Mouse (Mus musculus): ENCODE results near the gene Gm28635.
A peak's percentile ranks its signal among the peaks of the same experiment; 100 is the strongest.

The Gm28635 gene

GRCm38 (mm10) chr2:84677968-84678880 lies at the start of gene Gm28635, which contains the start of gene Med19:
TSS of gene Gm28635 (minus strand) at chr2:84678041.
TSS of gene Med19 (plus strand) at chr2:84678402.
- DNase-seq (ENCODE audit: low spot score in 2 of 2): peak; percentile 92 to 93

GRCm38 (mm10) chr2:84727172-84727858 lies 49.5 kb upstream of the Gm28635 start, which contains the start of gene Clp1:
TSS of gene Clp1 (minus strand) at chr2:84727350.
- DNase-seq (ENCODE audit: low spot score in 2 of 2): peak; percentile 89 to 90

- DNase-seq (ENCODE audit: low spot score in 2 of 2): no peak
These were observed 48.9 kb upstream of the Gm28635 start for GRCm38 (mm10) chr2:84726716-84727115.

- DNase-seq (ENCODE audit: low spot score in 2 of 2): no peak
These were observed 47.9 kb upstream of the Gm28635 start for GRCm38 (mm10) chr2:84725770-84726169.

- DNase-seq (ENCODE audit: low spot score in 2 of 2): no peak
These were observed 46.0 kb upstream of the Gm28635 start for GRCm38 (mm10) chr2:84723856-84724255.

GRCm38 (mm10) chr2:84721182-84721581 lies 43.3 kb upstream of the Gm28635 start:
- no peak for DNase-seq (ENCODE audit: low spot score in 2 of 2)

GRCm38 (mm10) chr2:84720718-84721117 lies 42.9 kb upstream of the Gm28635 start:
- DNase-seq (ENCODE audit: low spot score in 2 of 2): no peak

- DNase-seq (ENCODE audit: low spot score in 2 of 2): no peak
These were observed 39.5 kb upstream of the Gm28635 start for GRCm38 (mm10) chr2:84717357-84717756.

- DNase-seq (ENCODE audit: low spot score in 2 of 2): no peak
These were observed 38.8 kb upstream of the Gm28635 start for GRCm38 (mm10) chr2:84716423-84717355.

- DNase-seq (ENCODE audit: low spot score in 2 of 2): peak; percentile 77 to 83
These were observed 37.9 kb upstream of the Gm28635 start for GRCm38 (mm10) chr2:84715562-84716361.

- peak; percentile 99 for DNase-seq (ENCODE audit: low spot score in 2 of 2)
These were observed 37.1 kb upstream of the Gm28635 start, which contains the start of gene Zdhhc5 for GRCm38 (mm10) chr2:84714811-84715561. TSS of gene Zdhhc5 (minus strand) at chr2:84715180.

GRCm38 (mm10) chr2:84714422-84714810 lies 36.6 kb upstream of the Gm28635 start:
- DNase-seq (ENCODE audit: low spot score in 2 of 2): peak in 1 of 2 experiments; percentile 45

GRCm38 (mm10) chr2:84711898-84712297 lies 34.1 kb upstream of the Gm28635 start:
- DNase-seq (ENCODE audit: low spot score in 2 of 2): no peak

GRCm38 (mm10) chr2:84707523-84707922 lies 29.7 kb upstream of the Gm28635 start:
- no peak for DNase-seq (ENCODE audit: low spot score in 2 of 2)

GRCm38 (mm10) chr2:84705295-84705694 lies 27.5 kb upstream of the Gm28635 start:
- no peak for DNase-seq (ENCODE audit: low spot score in 2 of 2)

- no peak for DNase-seq (ENCODE audit: low spot score in 2 of 2)
These were observed 26.5 kb upstream of the Gm28635 start for GRCm38 (mm10) chr2:84704329-84704728.

- DNase-seq (ENCODE audit: low spot score in 2 of 2): no peak
These were observed 25.7 kb upstream of the Gm28635 start for GRCm38 (mm10) chr2:84703497-84703896.

- DNase-seq (ENCODE audit: low spot score in 2 of 2): no peak
These were observed 17.3 kb upstream of the Gm28635 start for GRCm38 (mm10) chr2:84695007-84695695.

GRCm38 (mm10) chr2:84690050-84690449 lies 12.2 kb upstream of the Gm28635 start:
- DNase-seq (ENCODE audit: low spot score in 2 of 2): no peak
